Mouse (Mus musculus) midbrain, embryonic 11.5 days (tissue): ENCODE results near the gene Rap1gap2. TPM values are rescaled to one million over a fixed set of nuclear protein-coding genes. Genes with fewer than 3 reads are reported as not detected.

Experiments used
- ATAC-seq: fragments of 200-750 bp; cut with Nextera tagmentation; 2 replicates; pipeline ENCODE4 v1.8.0; 2017; ENCODE audit warnings: moderate TSS enrichment, moderate library complexity; ENCODE audit not compliant: low FRiP score
- DNase-seq: peaks from one replicate; pipeline ENCODE4 v3.0.0; 2015; ENCODE audit warnings: low spot score; ENCODE audit errors: missing footprints
- H3K27ac ChIP-seq: fragments of 300-500 bp; sonication (generic); 2 replicates; pipeline ENCODE4 v1.5.1; 2014; ENCODE audit warnings: low read depth, low read length
- H3K27me3 ChIP-seq: fragments of 300-500 bp; sonication (generic); 2 replicates; pipeline ENCODE4 v1.6.1; 2014; ENCODE audit warnings: mild to moderate bottlenecking, low read length, moderate library complexity, mixed read lengths; ENCODE audit not compliant: control insufficient read depth, insufficient read depth
- H3K36me3 ChIP-seq: fragments of 300-500 bp; sonication (generic); 2 replicates; pipeline ENCODE4 v1.6.1; 2014; ENCODE audit warnings: mild to moderate bottlenecking, low read length, moderate library complexity, mixed read lengths; ENCODE audit not compliant: control insufficient read depth, insufficient read depth
- H3K4me1 ChIP-seq: fragments of 300-500 bp; sonication (generic); 2 replicates; pipeline ENCODE4 v1.6.1; 2014; ENCODE audit warnings: low read length; ENCODE audit not compliant: control insufficient read depth, insufficient read depth
- H3K4me2 ChIP-seq: fragments of 300-500 bp; sonication (generic); 2 replicates; pipeline ENCODE4 v1.6.1; 2014; ENCODE audit warnings: mild to moderate bottlenecking, moderate library complexity
- H3K4me3 ChIP-seq: fragments of 300-500 bp; sonication (generic); 2 replicates; pipeline ENCODE4 v1.5.1; 2014; ENCODE audit warnings: low read depth, low read length
- H3K9ac ChIP-seq: fragments of 300-500 bp; sonication (generic); 2 replicates; pipeline ENCODE4 v1.6.1; 2014; ENCODE audit warnings: low read length
- H3K9me3 ChIP-seq: fragments of 300-500 bp; sonication (generic); 2 replicates; pipeline ENCODE4 v1.6.1; 2016; ENCODE audit warnings: low read length; ENCODE audit not compliant: control insufficient read depth
- WGBS: fragments of 180-500 bp; shearing (Covaris S2); extraction: QIAGEN DNeasy Blood & Tissue Kit; methylation state at CpG from one replicate; pipeline ENCODE4 v1.1.7; 2014; 5-methylcytosine and 5-hydroxymethylcytosine counted together
- polyA plus RNA-seq: library from polyadenylated mRNA; unstranded; fragments of >200 nt; fragmentation: Nextera tagmentation; extraction: Ambion mirVana; gene quantifications from 2 replicates; pipeline ENCODE4 v1.2.1, GENCODE M21; 2014

The Rap1gap2 gene
- 2.5 TPM in 2 replicates for polyA plus RNA-seq

GRCm38 (mm10) chr11:74610545-74611176 is at the start of gene Rap1gap2:
TSS of gene Rap1gap2 (minus strand) at chr11:74610915.
- Histone ChIP-seq H3K4me3 (peak within 1 kb of the TSS; percentile 39), H3K27me3 (peaks cover 24% of the 10 kb centered on the region), H3K4me2 (peak within 1 kb of the TSS; percentile 76), H3K4me1 (no peaks in the 10 kb centered on the region; the same call in 1 of the 2 replicates), H3K9ac (peak within 1 kb of the TSS; percentile 48), H3K27ac (no peak within 1 kb of the TSS), H3K36me3 (no peaks in the 10 kb centered on the region), H3K9me3 (no peaks in the 10 kb centered on the region)
- DNase-seq: peak; percentile 88
- WGBS: 2% methylated on average over 40 of the region's 50 CpGs
- ATAC-seq: peak; percentile 48; the same call in 1 of the 2 replicates

- Histone ChIP-seq H3K4me3 (no peak overlapping the region), H3K4me2 (no peak overlapping the region), H3K9ac (no peak overlapping the region), H3K27me3 (no peaks in the 10 kb centered on the region), H3K27ac (no peak overlapping the region), H3K9me3 (no peaks in the 10 kb centered on the region; the same call in 1 of the 2 replicates), H3K4me1 (no peaks in the 10 kb centered on the region), H3K36me3 (peaks cover 34% of the 10 kb centered on the region)
- DNase-seq: no peak
- no peak for ATAC-seq
- WGBS: 94% methylated on average over 13 of the region's 13 CpGs
These were observed 49.6 kb upstream of the Rap1gap2 start for GRCm38 (mm10) chr11:74660336-74660735.

- no peak overlapping the region for H3K4me3 ChIP-seq
- H3K4me1 ChIP-seq: peaks cover 10% of the 10 kb centered on the region
- 91% methylated on average over 3 of the region's 3 CpGs for WGBS
- H3K4me2 ChIP-seq: no peak overlapping the region
- H3K27ac ChIP-seq: no peak overlapping the region
- DNase-seq (peak; percentile 54), ATAC-seq (no peak)
- H3K27me3 ChIP-seq: no peaks in the 10 kb centered on the region
- H3K9me3 ChIP-seq: no peaks in the 10 kb centered on the region; the same call in 1 of the 2 replicates
- H3K9ac ChIP-seq: no peak overlapping the region
- H3K36me3 ChIP-seq: peaks cover 31% of the 10 kb centered on the region
These were observed 45.2 kb upstream of the Rap1gap2 start for GRCm38 (mm10) chr11:74655941-74656340.

- ATAC-seq: no peak
- peak; percentile 37 for DNase-seq
- no peak overlapping the region for H3K9ac ChIP-seq
- WGBS: 72% methylated on average over 6 of the region's 6 CpGs
- no peak overlapping the region for H3K4me3 ChIP-seq
- no peaks in the 10 kb centered on the region; the same call in 1 of the 2 replicates for H3K9me3 ChIP-seq
- H3K36me3 ChIP-seq: peaks cover 14% of the 10 kb centered on the region
- H3K27me3 ChIP-seq: no peaks in the 10 kb centered on the region
- no peak overlapping the region for H3K27ac ChIP-seq
- H3K4me2 ChIP-seq: no peak overlapping the region
- H3K4me1 ChIP-seq: peaks cover 26% of the 10 kb centered on the region
These were observed 42.7 kb upstream of the Rap1gap2 start for GRCm38 (mm10) chr11:74653385-74653784.

- Histone ChIP-seq H3K4me2 (no peak overlapping the region), H3K4me3 (no peak overlapping the region), H3K27ac (no peak overlapping the region), H3K9me3 (no peaks in the 10 kb centered on the region), H3K36me3 (peaks cover 9% of the 10 kb centered on the region), H3K4me1 (peaks cover 26% of the 10 kb centered on the region), H3K9ac (0 out of 2 replicates have a peak overlapping the region, but pooled peaks have one; percentile 16), H3K27me3 (no peaks in the 10 kb centered on the region)
- no peak for ATAC-seq
- WGBS: 60% methylated on average over 4 of the region's 4 CpGs
- DNase-seq: peak; percentile 82
These were observed 42.1 kb upstream of the Rap1gap2 start for GRCm38 (mm10) chr11:74652791-74653191.

GRCm38 (mm10) chr11:74650576-74651100 is 39.9 kb upstream of the Rap1gap2 start:
- peak; percentile 76 for DNase-seq
- Histone ChIP-seq H3K36me3 (no peaks in the 10 kb centered on the region), H3K27ac (no peak overlapping the region), H3K4me2 (peak overlapping the region; percentile 98), H3K27me3 (no peaks in the 10 kb centered on the region), H3K9me3 (no peaks in the 10 kb centered on the region), H3K9ac (peak overlapping the region; percentile 2; the same call in 1 of the 2 replicates), H3K4me1 (peaks cover 26% of the 10 kb centered on the region), H3K4me3 (peak overlapping the region; percentile 92; the same call in 1 of the 2 replicates)
- ATAC-seq: no peak
- 71% methylated on average over 4 of the region's 4 CpGs for WGBS

- Histone ChIP-seq H3K9ac (peak overlapping the region; percentile 86), H3K4me1 (peaks cover 26% of the 10 kb centered on the region), H3K9me3 (no peaks in the 10 kb centered on the region), H3K27ac (peak overlapping the region; percentile 6; the same call in 1 of the 2 replicates), H3K4me3 (peak overlapping the region; percentile 92), H3K4me2 (peak overlapping the region; percentile 98), H3K27me3 (no peaks in the 10 kb centered on the region), H3K36me3 (no peaks in the 10 kb centered on the region)
- peak; percentile 77 for ATAC-seq
- DNase-seq: peak; percentile 86
- 2% methylated on average over 49 of the region's 53 CpGs for WGBS
These were observed 39.2 kb upstream of the Rap1gap2 start for GRCm38 (mm10) chr11:74649647-74650551.

- DNase-seq (peak; percentile 99), ATAC-seq (peak; percentile 93)
- H3K4me3 ChIP-seq: peak within 1 kb of the TSS; percentile 92
- WGBS: under 1% methylated on average over 58 of the region's 58 CpGs
- no peaks in the 10 kb centered on the region for H3K36me3 ChIP-seq
- H3K9ac ChIP-seq: peak within 1 kb of the TSS; percentile 86
- peak within 1 kb of the TSS; percentile 67 for H3K27ac ChIP-seq
- peaks cover 26% of the 10 kb centered on the region for H3K4me1 ChIP-seq
- peak within 1 kb of the TSS; percentile 98 for H3K4me2 ChIP-seq
- H3K27me3 ChIP-seq: no peaks in the 10 kb centered on the region
- H3K9me3 ChIP-seq: no peaks in the 10 kb centered on the region
These were observed 38.5 kb upstream of the Rap1gap2 start, which contains the start of gene Cluh for GRCm38 (mm10) chr11:74649095-74649646. TSS of gene Cluh (plus strand) at chr11:74649495.
